In the genomic region with DNA sequence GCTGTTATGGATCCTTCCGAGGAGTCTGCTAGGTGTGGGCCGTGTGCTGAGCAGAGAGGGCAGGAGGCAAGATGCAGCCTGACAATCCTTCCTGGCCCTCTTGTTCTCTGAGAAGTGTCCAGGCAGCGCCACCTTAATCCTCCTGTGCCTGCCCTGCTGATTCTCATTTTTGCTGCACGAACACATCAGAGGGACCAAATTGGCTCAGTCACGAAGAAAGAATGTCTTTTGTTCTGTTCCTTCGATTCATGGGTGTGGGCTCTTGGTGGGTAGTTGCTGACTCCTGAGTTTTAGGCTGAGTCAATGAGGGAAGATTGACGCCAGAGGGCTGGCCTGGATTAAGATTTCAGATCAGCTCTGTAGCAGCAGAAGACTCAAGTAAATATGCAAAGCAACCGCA, we compare ENCODE assay signal across 9 mouse cellular contexts.
DNase-seq lines count a peak whose midpoint lies in the region; ATAC-seq and TF ChIP-seq lines count a peak whose summit lies in the region.
"Had no signal": no experiment of that assay in that cellular context is flagged by ENCODE, and none has a peak within 500 bp of the region (broad histone marks: within the 10 kb centered on the region; RNA-seq: fewer than 3 reads in every experiment).

No protein-coding gene starts in this region.

- ATAC-seq in frontal cortex, adult (ENCODE audit: low TSS enrichment) = peak; percentile 32; the same call in 1 of the 2 replicates
- ATAC-seq in hindbrain, embryonic 12.5 days (ENCODE audit: low FRiP score) = no peak
- peak; percentile 31; the same call in 1 of the 2 replicates for ATAC-seq in midbrain, postnatal 0 days (ENCODE audit: low FRiP score)

- H3K27ac ChIP-seq in hindbrain, embryonic 12.5 days = peak overlapping the region; percentile 78
- H3K27ac ChIP-seq in midbrain, postnatal 0 days (ENCODE audit: low read depth, low read length) = peak overlapping the region; percentile 52

- peaks cover 32% of the 10 kb centered on the region for H3K36me3 ChIP-seq in hindbrain, embryonic 12.5 days
- H3K36me3 ChIP-seq in midbrain, postnatal 0 days (ENCODE audit: insufficient read depth, low read length) = peaks cover 24% of the 10 kb centered on the region

- WGBS in hindbrain, embryonic 12.5 days = 19% methylated on average over 8 of the region's 8 CpGs
- WGBS in midbrain, postnatal 0 days = 13% methylated on average over 8 of the region's 8 CpGs

- no peak for TF ChIP-seq CTCF in midbrain, postnatal 0 days (IDR thresholded peaks at IDR 0.05)

- peaks cover 23% of the 10 kb centered on the region for H3K4me1 ChIP-seq in hindbrain, embryonic 12.5 days
- H3K4me1 ChIP-seq in midbrain, postnatal 0 days (ENCODE audit: insufficient read depth, low read length) = no peaks in the 10 kb centered on the region; the same call in 1 of the 2 replicates

- no peak overlapping the region for H3K4me3 ChIP-seq in hindbrain, embryonic 12.5 days
- no peak overlapping the region for H3K4me3 ChIP-seq in midbrain, postnatal 0 days (ENCODE audit: low read depth, low read length)
- H3K4me3 ChIP-seq: erythroblast, embryonic 14.5 days had no signal

- no peak for DNase-seq in frontal cortex, postnatal 25 days (ENCODE audit: low spot score in 2 of 2)
- DNase-seq in embryo, embryonic 11 days = peak; percentile 45
- no peak for DNase-seq in midbrain, postnatal 0 days (ENCODE audit: low spot score)
- DNase-seq in gastrocnemius, postnatal 4 days (ENCODE audit: low spot score in 2 of 2) = no peak
- no peak for DNase-seq in urinary bladder, postnatal 36 days (ENCODE audit: low spot score in 2 of 2)
- DNase-seq in ovary, adult 18-20 months (ENCODE audit: low spot score) = no peak

- peaks cover 4% of the 10 kb centered on the region; the same call in 1 of the 2 replicates for H3K9me3 ChIP-seq in hindbrain, embryonic 12.5 days (replicated peaks)
- H3K9me3 ChIP-seq in midbrain, postnatal 0 days (ENCODE audit: low read length) = no peaks in the 10 kb centered on the region

- no peak overlapping the region for H3K4me2 ChIP-seq in hindbrain, embryonic 12.5 days (replicated peaks)
- no peak overlapping the region for H3K4me2 ChIP-seq in midbrain, postnatal 0 days (ENCODE audit: low read depth, low read length, poor library complexity, severe bottlenecking)

- peak overlapping the region; percentile 36; the same call in 1 of the 2 replicates for H3K9ac ChIP-seq in hindbrain, embryonic 12.5 days
- H3K9ac ChIP-seq in midbrain, postnatal 0 days (replicated peaks; ENCODE audit: low read length, poor library complexity, severe bottlenecking) = no peak overlapping the region

- H3K27me3 ChIP-seq in hindbrain, embryonic 12.5 days = no peaks in the 10 kb centered on the region
- H3K27me3 ChIP-seq in midbrain, postnatal 0 days (ENCODE audit: insufficient read depth, low read length) = no peaks in the 10 kb centered on the region
